Mouse (Mus musculus) midbrain, embryonic 15.5 days (tissue): ENCODE measurements around the gene Col6a3. TPM values are rescaled to one million over a fixed set of nuclear protein-coding genes. Genes with fewer than 3 reads are reported as not detected.

Source experiments
- ATAC-seq: fragments of 200-750 bp; cut with Nextera tagmentation; replicated peaks from 2 replicates; pipeline ENCODE4 v1.8.0; 2017; ENCODE audit warnings: moderate TSS enrichment
- H3K27ac ChIP-seq: fragments of 300-500 bp; sonication (generic); 2 replicates; pipeline ENCODE4 v1.5.1; 2015; ENCODE audit warnings: mild to moderate bottlenecking, inconsistent platforms
- H3K27me3 ChIP-seq: fragments of 300-500 bp; sonication (generic); replicated peaks from 2 replicates; pipeline ENCODE4 v1.6.1; 2015; ENCODE audit warnings: inconsistent platforms
- H3K36me3 ChIP-seq: fragments of 300-500 bp; sonication (generic); replicated peaks from 2 replicates; pipeline ENCODE4 v1.6.1; 2015; ENCODE audit warnings: inconsistent platforms
- H3K4me1 ChIP-seq: fragments of 300-500 bp; sonication (generic); 2 replicates; pipeline ENCODE4 v1.6.1; 2015; ENCODE audit warnings: inconsistent platforms
- H3K4me2 ChIP-seq: fragments of 300-500 bp; sonication (generic); 2 replicates; pipeline ENCODE4 v1.6.1; 2015; ENCODE audit warnings: inconsistent platforms, mild to moderate bottlenecking, moderate library complexity
- H3K4me3 ChIP-seq: fragments of 300-500 bp; sonication (generic); 2 replicates; pipeline ENCODE4 v1.5.1; 2015; ENCODE audit warnings: mild to moderate bottlenecking, inconsistent platforms
- H3K9ac ChIP-seq: fragments of 300-500 bp; sonication (generic); 2 replicates; pipeline ENCODE4 v1.6.1; 2015; ENCODE audit warnings: mild to moderate bottlenecking, inconsistent platforms
- H3K9me3 ChIP-seq: fragments of 300-500 bp; sonication (generic); 2 replicates; pipeline ENCODE4 v1.6.1; 2016; ENCODE audit warnings: inconsistent platforms
- WGBS: fragments of 180-500 bp; shearing (Covaris S2); methylation state at CpG from one replicate; pipeline ENCODE4 v1.1.7; 2015; ENCODE audit warnings: mixed read lengths; 5-methylcytosine and 5-hydroxymethylcytosine counted together
- polyA plus RNA-seq: library from polyadenylated mRNA; unstranded; fragments of >200 nt; fragmentation: Nextera tagmentation; extraction: Ambion mirVana; gene quantifications from 2 replicates; pipeline ENCODE4 v1.2.1, GENCODE M21; 2015

Col6a3 gene
- polyA plus RNA-seq, 1 experiment from 2014 or later = 7.3 TPM

DNA sequence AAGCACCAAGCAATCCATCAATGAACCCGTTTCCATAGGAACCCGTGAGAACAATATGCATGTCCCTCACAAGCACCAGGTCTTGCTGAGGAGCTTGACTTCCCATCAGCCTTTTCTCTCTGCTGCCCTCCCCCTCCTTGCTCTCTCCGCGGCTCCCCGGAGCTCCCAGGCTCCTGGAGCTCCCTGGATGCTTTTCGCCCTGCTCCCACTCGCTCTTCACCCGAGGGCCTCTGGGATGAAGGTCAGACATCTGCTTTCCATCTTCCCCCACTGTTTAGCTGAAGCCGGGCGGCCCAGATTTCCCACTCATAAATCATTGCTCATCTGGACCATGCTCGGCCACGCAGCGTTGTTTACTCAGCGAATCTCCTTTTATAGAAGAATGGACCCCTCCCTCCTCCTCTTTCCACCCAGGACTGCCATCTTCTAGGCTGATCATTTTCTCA is 99.8 kb downstream of the Col6a3 start:
- Histone ChIP-seq H3K4me2 (peak overlapping the region; percentile 48), H3K36me3 (no peaks in the 10 kb centered on the region), H3K27ac (peak overlapping the region; percentile 80), H3K9me3 (no peaks in the 10 kb centered on the region), H3K4me3 (peak overlapping the region; percentile 25), H3K27me3 (no peaks in the 10 kb centered on the region), H3K4me1 (peaks cover 15% of the 10 kb centered on the region), H3K9ac (peak overlapping the region; percentile 36)
- ATAC-seq = peak; percentile 93
- WGBS = 2% methylated on average over 14 of the region's 14 CpGs

DNA sequence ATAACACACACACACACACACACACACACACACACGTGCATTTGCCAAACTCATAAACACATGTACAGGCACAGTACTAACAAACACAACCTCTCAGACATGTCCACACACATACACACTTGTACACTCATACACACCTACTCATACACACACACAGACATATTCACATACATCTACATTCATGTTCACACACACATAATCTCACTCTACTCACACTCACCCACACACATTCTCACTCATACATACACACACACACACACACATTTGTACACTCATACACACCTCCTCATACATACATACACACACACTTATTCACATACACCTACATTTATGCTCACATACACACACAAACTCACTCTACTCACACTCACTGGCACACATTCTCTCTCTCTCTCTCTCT is 100.3 kb downstream of the Col6a3 start:
- Histone ChIP-seq H3K36me3 (no peaks in the 10 kb centered on the region), H3K9me3 (no peaks in the 10 kb centered on the region), H3K27ac (peak overlapping the region; percentile 80), H3K27me3 (no peaks in the 10 kb centered on the region), H3K4me2 (peak overlapping the region; percentile 48; the same call in 1 of the 2 replicates), H3K9ac (no peak overlapping the region), H3K4me1 (peaks cover 15% of the 10 kb centered on the region), H3K4me3 (no peak overlapping the region)
- ATAC-seq = peak; percentile 65
- WGBS = 82% methylated on average over 1 of the region's 1 CpGs

DNA sequence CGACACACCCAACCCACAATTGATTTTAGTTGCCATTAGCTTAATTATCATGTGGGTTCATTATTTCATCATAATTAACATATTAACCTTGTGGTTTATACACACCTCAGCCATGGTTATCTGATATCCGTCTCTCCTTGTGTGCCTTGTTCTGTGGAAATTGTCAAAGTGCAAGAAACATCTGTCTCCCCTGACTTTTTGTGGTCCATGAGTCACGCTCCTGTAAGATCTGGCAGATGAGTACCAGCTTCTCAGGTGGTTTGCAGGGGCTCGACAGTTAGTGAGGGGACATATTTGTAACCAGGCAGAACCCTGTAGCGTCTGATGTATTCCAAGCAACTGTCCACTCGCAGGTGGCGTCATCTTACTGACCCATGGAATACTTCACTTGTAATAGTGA is 101.1 kb downstream of the Col6a3 start:
- Histone ChIP-seq H3K27ac (no peak overlapping the region), H3K9ac (no peak overlapping the region), H3K36me3 (no peaks in the 10 kb centered on the region), H3K27me3 (no peaks in the 10 kb centered on the region), H3K4me2 (no peak overlapping the region), H3K9me3 (no peaks in the 10 kb centered on the region), H3K4me3 (no peak overlapping the region), H3K4me1 (peaks cover 15% of the 10 kb centered on the region)
- no peak for ATAC-seq
- 92% methylated on average over 7 of the region's 7 CpGs for WGBS

DNA sequence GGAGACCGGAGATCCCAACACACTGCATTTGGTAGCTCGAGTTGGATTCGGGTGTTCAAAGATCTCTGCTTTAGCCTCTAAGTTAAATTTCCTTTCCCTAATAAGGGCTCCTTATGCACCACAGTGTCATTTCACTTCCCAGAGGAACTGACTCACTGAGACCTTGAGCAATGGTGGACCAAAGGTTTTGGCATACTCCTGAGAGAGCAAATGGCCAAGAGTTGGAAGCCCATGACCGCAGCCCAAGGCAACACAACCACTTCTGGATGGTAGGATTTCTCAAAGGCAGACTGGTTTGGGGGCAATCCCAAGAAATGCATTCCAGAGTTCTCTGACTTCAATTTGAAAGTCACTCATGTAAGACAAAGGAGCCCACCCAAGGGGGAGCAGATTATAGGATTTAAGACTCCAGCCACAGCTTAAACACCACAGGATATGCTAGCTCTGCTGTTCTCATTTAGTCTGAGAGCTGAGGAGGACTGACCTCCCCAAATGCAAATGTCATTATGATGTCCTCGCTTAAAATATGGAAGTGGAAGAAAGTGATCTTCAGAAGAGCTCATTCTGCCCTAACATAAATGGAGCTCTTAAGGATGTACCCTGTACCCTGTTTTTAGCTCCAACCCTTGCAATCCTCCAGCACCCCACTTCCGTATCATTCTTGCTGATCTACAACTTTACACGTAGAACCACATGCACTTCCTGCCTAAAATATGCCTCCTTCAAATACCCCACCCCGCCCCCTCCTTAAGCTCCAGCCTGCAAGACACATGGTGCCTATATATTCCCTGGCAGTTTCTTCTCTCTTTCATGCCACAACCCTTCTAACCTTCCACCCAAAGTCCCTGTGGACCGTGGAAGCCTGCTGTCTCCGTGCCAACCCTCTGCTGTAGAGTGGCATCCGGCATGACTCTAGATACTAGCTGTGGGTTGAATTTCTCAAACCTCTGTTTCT is 103.3 kb downstream of the Col6a3 start:
- Histone ChIP-seq H3K36me3 (no peaks in the 10 kb centered on the region), H3K9me3 (no peaks in the 10 kb centered on the region), H3K27ac (no peak overlapping the region), H3K4me2 (no peak overlapping the region), H3K9ac (no peak overlapping the region), H3K27me3 (no peaks in the 10 kb centered on the region), H3K4me3 (no peak overlapping the region), H3K4me1 (peaks cover 15% of the 10 kb centered on the region)
- WGBS = 75% methylated on average over 11 of the region's 11 CpGs
- no peak for ATAC-seq

DNA sequence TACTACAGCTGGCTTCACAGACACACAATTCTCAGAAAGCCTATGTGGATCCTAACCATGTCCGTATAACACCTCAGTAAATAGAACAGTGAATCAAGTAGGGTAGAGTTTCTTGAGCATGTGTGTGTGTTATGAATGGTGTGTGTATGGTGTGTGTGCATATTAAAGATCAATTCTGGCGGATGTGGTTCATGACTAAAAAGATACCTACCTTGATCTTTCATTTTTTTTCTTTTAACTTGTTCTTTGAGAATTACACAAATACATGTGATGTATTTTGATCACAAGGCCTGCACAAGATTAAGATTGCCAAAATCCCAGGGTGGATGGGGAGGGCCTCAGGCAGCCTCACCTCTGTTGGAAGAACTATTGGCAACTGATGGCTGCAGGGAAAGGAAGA is 104.9 kb downstream of the Col6a3 start:
- H3K36me3 ChIP-seq = no peaks in the 10 kb centered on the region
- WGBS = 96% methylated on average over 2 of the region's 2 CpGs
- no peaks in the 10 kb centered on the region for H3K27me3 ChIP-seq
- no peak overlapping the region for H3K9ac ChIP-seq
- no peak overlapping the region for H3K4me2 ChIP-seq
- H3K4me1 ChIP-seq = peaks cover 14% of the 10 kb centered on the region
- no peak overlapping the region for H3K27ac ChIP-seq
- ATAC-seq = no peak
- no peaks in the 10 kb centered on the region for H3K9me3 ChIP-seq
- H3K4me3 ChIP-seq = no peak overlapping the region

DNA sequence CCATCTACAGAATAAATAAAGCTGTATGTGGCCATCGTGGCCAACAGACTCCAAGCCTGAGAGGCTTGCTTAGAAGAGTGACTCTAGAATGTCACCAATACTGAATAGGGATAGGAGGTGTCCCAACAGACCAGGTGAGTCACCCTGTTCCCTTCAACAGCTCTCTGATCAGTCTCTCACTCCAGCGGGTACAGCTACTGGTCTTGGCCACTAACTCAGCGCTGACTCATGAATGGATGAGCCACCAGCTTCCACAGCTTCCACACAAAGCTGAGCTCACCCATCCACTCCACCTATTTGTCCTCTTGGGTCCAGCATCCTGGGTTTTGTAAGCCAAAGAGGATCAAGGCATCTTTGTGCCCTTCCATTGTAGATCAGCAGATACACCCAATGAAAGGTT is 114.3 kb downstream of the Col6a3 start:
- no peaks in the 10 kb centered on the region for H3K9me3 ChIP-seq
- no peak overlapping the region for H3K4me2 ChIP-seq
- no peaks in the 10 kb centered on the region for H3K36me3 ChIP-seq
- no peak overlapping the region for H3K27ac ChIP-seq
- no peak overlapping the region for H3K4me3 ChIP-seq
- no peak for ATAC-seq
- WGBS = 86% methylated on average over 3 of the region's 3 CpGs
- H3K27me3 ChIP-seq = no peaks in the 10 kb centered on the region
- H3K9ac ChIP-seq = no peak overlapping the region
- H3K4me1 ChIP-seq = peaks cover 18% of the 10 kb centered on the region

DNA sequence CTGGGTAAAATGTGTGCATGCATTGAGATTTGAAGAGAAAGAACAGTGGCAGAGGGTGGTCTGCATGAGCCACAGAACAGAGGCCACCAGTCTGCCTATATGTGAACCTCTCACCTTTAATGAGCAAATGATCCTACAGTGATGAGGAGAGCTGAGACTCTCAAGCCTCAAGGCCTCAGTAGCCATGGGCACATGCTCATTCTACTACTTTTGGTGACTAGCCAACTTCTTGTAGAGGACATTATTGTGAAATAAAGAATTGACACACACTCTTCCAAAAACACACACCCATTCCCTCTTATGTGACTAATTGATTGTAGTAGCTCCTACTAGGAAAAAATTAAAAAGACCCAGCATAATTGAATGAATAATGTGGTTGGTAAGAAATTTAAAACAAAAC is 120.0 kb downstream of the Col6a3 start:
- no peaks in the 10 kb centered on the region for H3K27me3 ChIP-seq
- H3K9ac ChIP-seq = no peak overlapping the region
- H3K4me2 ChIP-seq = no peak overlapping the region
- no peaks in the 10 kb centered on the region for H3K9me3 ChIP-seq
- no peaks in the 10 kb centered on the region for H3K36me3 ChIP-seq
- no peak for ATAC-seq
- no peaks in the 10 kb centered on the region for H3K4me1 ChIP-seq
- no peak overlapping the region for H3K4me3 ChIP-seq
- H3K27ac ChIP-seq = no peak overlapping the region

DNA sequence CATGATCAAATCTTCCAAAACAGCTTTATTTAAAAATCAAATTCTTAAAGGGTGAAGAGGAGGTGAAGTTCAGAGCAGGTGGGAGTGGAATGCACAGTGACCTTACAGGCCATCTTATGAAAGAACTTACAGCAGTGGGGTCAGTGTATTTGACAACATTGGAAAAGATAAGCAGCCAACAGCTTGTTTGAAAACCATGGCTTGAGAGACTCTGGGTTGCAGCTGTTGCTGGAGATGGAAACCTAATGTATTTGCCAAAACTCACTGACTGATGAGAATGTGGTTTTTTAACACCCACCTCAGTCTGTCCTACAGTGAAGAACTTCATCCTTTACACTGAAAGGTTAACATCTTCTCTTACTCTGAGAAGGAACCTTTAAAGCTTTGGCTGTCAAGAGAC is 120.4 kb downstream of the Col6a3 start:
- Histone ChIP-seq H3K4me2 (no peak overlapping the region), H3K4me3 (no peak overlapping the region), H3K27me3 (no peaks in the 10 kb centered on the region), H3K9ac (no peak overlapping the region), H3K9me3 (no peaks in the 10 kb centered on the region), H3K36me3 (no peaks in the 10 kb centered on the region), H3K4me1 (no peaks in the 10 kb centered on the region), H3K27ac (no peak overlapping the region)
- ATAC-seq = no peak

DNA sequence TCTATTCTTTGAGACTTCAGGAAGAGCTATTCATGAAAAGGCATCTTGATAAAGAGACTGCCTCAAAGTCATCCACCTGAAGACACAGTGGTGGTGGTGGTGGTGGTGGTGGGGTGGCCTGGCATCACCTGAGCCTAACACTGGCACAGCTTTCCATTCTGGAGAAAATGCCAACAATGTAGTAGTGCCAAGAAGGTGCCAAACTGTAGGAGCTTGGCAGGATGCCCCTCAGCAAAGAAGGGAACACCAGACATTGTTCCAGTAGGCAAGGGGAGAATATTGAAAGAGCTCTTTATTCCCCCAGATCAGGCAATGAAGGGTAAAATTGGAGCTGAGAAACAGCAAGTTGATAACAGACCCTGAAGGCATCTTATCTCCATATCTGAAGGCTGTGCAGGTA is 121.8 kb downstream of the Col6a3 start:
- Histone ChIP-seq H3K36me3 (no peaks in the 10 kb centered on the region), H3K4me1 (no peaks in the 10 kb centered on the region), H3K4me3 (no peak overlapping the region), H3K9me3 (no peaks in the 10 kb centered on the region), H3K27ac (no peak overlapping the region), H3K9ac (no peak overlapping the region), H3K27me3 (no peaks in the 10 kb centered on the region), H3K4me2 (no peak overlapping the region)
- ATAC-seq = no peak

DNA sequence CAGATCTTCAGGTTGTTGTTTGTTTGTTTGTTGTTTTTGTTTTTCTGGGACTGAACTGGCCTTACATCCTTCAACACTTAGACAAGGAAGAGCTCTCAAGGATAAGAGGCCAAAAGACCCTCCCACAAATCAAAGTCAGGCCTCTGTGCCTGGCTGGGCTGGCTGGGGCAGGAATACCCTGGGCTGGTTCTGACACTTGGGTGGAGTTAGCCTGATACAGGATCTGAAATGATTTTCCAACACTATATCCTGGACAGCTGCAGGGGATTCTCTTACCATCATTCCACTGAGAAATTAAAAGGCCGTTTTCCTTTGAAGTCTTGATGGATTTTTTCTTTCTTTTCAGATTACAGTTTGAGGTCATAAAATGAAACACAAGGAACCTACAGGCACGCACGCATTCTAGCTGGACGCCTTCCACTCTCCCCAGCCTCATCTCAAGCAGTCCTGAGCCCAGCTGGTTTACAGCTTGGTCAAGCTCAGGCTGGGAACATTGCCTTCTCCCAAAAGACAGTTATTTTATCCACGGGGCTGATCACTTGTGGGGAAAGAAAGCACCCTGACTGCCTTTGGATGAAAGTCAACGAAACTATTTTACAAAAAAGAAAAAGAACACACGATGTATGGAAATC is 123.0 kb downstream of the Col6a3 start:
- H3K27ac ChIP-seq = no peak overlapping the region
- no peak overlapping the region for H3K9ac ChIP-seq
- ATAC-seq = no peak
- no peak overlapping the region for H3K4me3 ChIP-seq
- no peaks in the 10 kb centered on the region for H3K36me3 ChIP-seq
- no peaks in the 10 kb centered on the region for H3K4me1 ChIP-seq
- WGBS = 74% methylated on average over 7 of the region's 7 CpGs
- no peak overlapping the region for H3K4me2 ChIP-seq
- no peaks in the 10 kb centered on the region for H3K27me3 ChIP-seq
- H3K9me3 ChIP-seq = no peaks in the 10 kb centered on the region

DNA sequence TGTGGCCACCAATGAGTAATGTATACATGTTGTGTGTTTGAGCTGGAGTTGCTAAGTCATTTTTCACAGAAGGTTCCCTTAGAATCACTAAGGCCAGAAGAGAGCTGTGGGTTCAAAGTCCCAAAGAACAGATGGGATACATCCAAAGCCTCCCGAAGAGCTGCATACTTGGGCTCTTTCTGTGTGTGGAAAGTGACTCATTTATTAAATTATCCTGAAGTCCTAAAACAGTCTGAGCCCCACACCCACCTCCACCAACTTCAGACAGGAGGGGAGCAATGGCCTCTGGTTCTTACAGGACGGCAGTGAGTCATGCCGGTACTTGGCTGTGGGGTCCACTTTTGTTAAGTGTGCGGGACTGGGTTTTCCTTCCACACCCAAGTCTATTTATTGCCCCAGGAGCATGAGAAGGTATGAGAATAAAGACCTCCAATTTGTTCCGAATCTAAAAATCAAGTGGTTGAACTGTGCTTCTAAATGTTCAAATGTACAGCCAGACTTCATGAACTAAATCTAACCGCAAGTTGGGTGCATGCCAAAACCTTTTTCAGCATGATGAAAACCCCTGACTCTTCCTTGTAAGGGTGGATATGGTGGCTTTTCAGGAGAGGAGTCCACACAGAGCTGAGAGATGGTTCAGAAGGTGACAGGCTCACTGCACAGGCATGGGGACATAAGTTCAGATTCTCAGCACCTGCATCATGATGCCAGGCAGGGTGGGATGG is 124.8 kb downstream of the Col6a3 start:
- Histone ChIP-seq H3K9me3 (no peaks in the 10 kb centered on the region), H3K4me3 (no peak overlapping the region), H3K4me2 (no peak overlapping the region), H3K27me3 (no peaks in the 10 kb centered on the region), H3K27ac (no peak overlapping the region), H3K36me3 (no peaks in the 10 kb centered on the region), H3K4me1 (no peaks in the 10 kb centered on the region), H3K9ac (no peak overlapping the region)
- WGBS = 87% methylated on average over 6 of the region's 6 CpGs
- no peak for ATAC-seq

DNA sequence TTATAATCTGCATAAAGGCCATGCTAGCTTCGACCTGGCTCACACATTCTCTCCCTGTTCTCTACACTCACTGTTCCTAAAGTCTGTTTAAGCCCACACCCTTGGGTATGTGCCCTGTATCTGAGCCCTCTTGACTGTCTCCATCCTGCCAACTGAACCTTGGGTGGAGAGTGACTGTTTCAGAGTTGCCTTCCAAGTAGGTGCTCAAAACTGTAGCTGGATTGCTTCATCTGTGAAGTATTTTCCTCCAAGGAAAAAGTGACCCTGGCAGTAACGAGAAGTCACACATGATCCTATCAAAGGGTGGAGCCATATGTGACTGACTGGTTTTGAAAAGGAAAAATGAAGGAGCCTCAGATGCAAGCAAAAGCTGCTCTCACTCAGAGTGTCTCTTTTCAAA is 127.5 kb downstream of the Col6a3 start:
- WGBS = 65% methylated on average over 2 of the region's 2 CpGs
- Histone ChIP-seq H3K27ac (no peak overlapping the region), H3K9ac (no peak overlapping the region), H3K9me3 (no peaks in the 10 kb centered on the region), H3K27me3 (no peaks in the 10 kb centered on the region), H3K36me3 (no peaks in the 10 kb centered on the region), H3K4me3 (no peak overlapping the region), H3K4me1 (no peaks in the 10 kb centered on the region), H3K4me2 (no peak overlapping the region)
- ATAC-seq = no peak
